Mouse (Mus musculus) limb, embryonic 13.5 days (tissue): ENCODE data around the gene Spns2. TPM values are rescaled to one million over a fixed set of nuclear protein-coding genes. Genes with fewer than 3 reads are reported as not detected.

Experiments used
- ATAC-seq: fragments of 200-750 bp; cut with Nextera tagmentation; 2 replicates; pipeline ENCODE4 v1.8.0; 2017; ENCODE audit warnings: low read depth, moderate number of reproducible peaks, moderate TSS enrichment; ENCODE audit not compliant: low FRiP score
- H3K27ac ChIP-seq: fragments of 300-500 bp; sonication (generic); 2 replicates; pipeline ENCODE4 v1.5.1; 2015; ENCODE audit warnings: inconsistent platforms, mild to moderate bottlenecking, moderate library complexity
- H3K27me3 ChIP-seq: fragments of 300-500 bp; sonication (generic); 2 replicates; pipeline ENCODE4 v1.6.1; 2015; ENCODE audit warnings: mild to moderate bottlenecking, inconsistent platforms
- H3K36me3 ChIP-seq: fragments of 300-500 bp; sonication (generic); 2 replicates; pipeline ENCODE4 v1.6.1; 2015; ENCODE audit warnings: inconsistent platforms, mild to moderate bottlenecking, moderate library complexity
- H3K4me1 ChIP-seq: fragments of 300-500 bp; sonication (generic); 2 replicates; pipeline ENCODE4 v1.6.1; 2015; ENCODE audit warnings: inconsistent platforms
- H3K4me2 ChIP-seq: fragments of 300-500 bp; sonication (generic); replicated peaks from 2 replicates; pipeline ENCODE4 v1.6.1; 2015; ENCODE audit warnings: inconsistent platforms, mild to moderate bottlenecking, moderate library complexity
- H3K4me3 ChIP-seq: fragments of 300-500 bp; sonication (generic); 2 replicates; pipeline ENCODE4 v1.5.1; 2015; ENCODE audit warnings: moderate library complexity, mild to moderate bottlenecking, inconsistent platforms
- H3K9ac ChIP-seq: fragments of 300-500 bp; sonication (generic); 2 replicates; pipeline ENCODE4 v1.6.1; 2015; ENCODE audit warnings: mild to moderate bottlenecking, inconsistent platforms
- H3K9me3 ChIP-seq: fragments of 300-500 bp; sonication (generic); 2 replicates; pipeline ENCODE4 v1.6.1; 2016; ENCODE audit warnings: inconsistent platforms
- whole genome bisulfite sequencing: fragments of 180-500 bp; shearing (Covaris S2); methylation state at CpG from one replicate; pipeline ENCODE4 v1.1.7; 2015; 5-methylcytosine and 5-hydroxymethylcytosine counted together
- polyA plus RNA-seq: library from polyadenylated mRNA; unstranded; fragments of >200 nt; fragmentation: Nextera tagmentation; extraction: Ambion mirVana; gene quantifications from 2 replicates; pipeline ENCODE4 v1.2.1, GENCODE M21; 2015

The Spns2 gene
- polyA plus RNA-seq, 1 experiment from 2014 or later, result 2.1 TPM

- Histone ChIP-seq H3K36me3 (no peaks in the 10 kb centered on the region), H3K27ac (peak within 1 kb of the TSS; percentile 48), H3K4me1 (peaks cover 57% of the 10 kb centered on the region), H3K9me3 (no peaks in the 10 kb centered on the region), H3K4me3 (peak within 1 kb of the TSS; percentile 72), H3K27me3 (peaks cover 36% of the 10 kb centered on the region), H3K9ac (peak within 1 kb of the TSS; percentile 74), H3K4me2 (peak within 1 kb of the TSS; percentile 99)
- WGBS, result under 1% methylated on average over 85 of the region's 86 CpGs
- ATAC-seq, result peak; percentile 91
Measured at GRCm38 (mm10) chr11:72411093-72411921, 78.4 kb downstream of the Spns2 start, which contains the start of gene Smtnl2. Smtnl2 (minus strand) TSS chr11:72411713.

- Histone ChIP-seq H3K9me3 (no peaks in the 10 kb centered on the region), H3K4me1 (peaks cover 61% of the 10 kb centered on the region), H3K36me3 (no peaks in the 10 kb centered on the region), H3K9ac (peak overlapping the region; percentile 74), H3K27me3 (peaks cover 37% of the 10 kb centered on the region), H3K4me3 (peak overlapping the region; percentile 72), H3K4me2 (peak overlapping the region; percentile 99), H3K27ac (no peak overlapping the region; the same call in 1 of the 2 replicates)
- 2% methylated on average over 25 of the region's 25 CpGs for WGBS
- ATAC-seq, result no peak
Measured at GRCm38 (mm10) chr11:72410521-72411092, 79.1 kb downstream of the Spns2 start.

GRCm38 (mm10) chr11:72409649-72410385 lies 79.9 kb downstream of the Spns2 start:
- peak overlapping the region; percentile 99 for H3K4me2 ChIP-seq
- H3K9me3 ChIP-seq, result no peaks in the 10 kb centered on the region
- WGBS, result 51% methylated on average over 12 of the region's 12 CpGs
- peaks cover 39% of the 10 kb centered on the region for H3K27me3 ChIP-seq
- peak overlapping the region; percentile 72 for H3K4me3 ChIP-seq
- no peak for ATAC-seq
- peaks cover 61% of the 10 kb centered on the region for H3K4me1 ChIP-seq
- H3K27ac ChIP-seq, result no peak overlapping the region; the same call in 1 of the 2 replicates
- no peaks in the 10 kb centered on the region for H3K36me3 ChIP-seq
- peak overlapping the region; percentile 54 for H3K9ac ChIP-seq

GRCm38 (mm10) chr11:72408451-72409170 lies 81.1 kb downstream of the Spns2 start:
- H3K9me3 ChIP-seq, result no peaks in the 10 kb centered on the region
- H3K4me2 ChIP-seq, result peak overlapping the region; percentile 99
- no peaks in the 10 kb centered on the region for H3K36me3 ChIP-seq
- peaks cover 61% of the 10 kb centered on the region for H3K4me1 ChIP-seq
- no peak overlapping the region for H3K27ac ChIP-seq
- H3K27me3 ChIP-seq, result peaks cover 41% of the 10 kb centered on the region
- ATAC-seq, result no peak
- 0 out of 2 replicates have a peak overlapping the region, but pooled peaks have one; percentile 72 for H3K4me3 ChIP-seq
- WGBS, result 27% methylated on average over 9 of the region's 9 CpGs
- H3K9ac ChIP-seq, result no peak overlapping the region

GRCm38 (mm10) chr11:72407574-72407973 lies 82.1 kb downstream of the Spns2 start:
- peaks cover 55% of the 10 kb centered on the region for H3K4me1 ChIP-seq
- H3K4me3 ChIP-seq, result no peak overlapping the region
- H3K27me3 ChIP-seq, result peaks cover 41% of the 10 kb centered on the region
- no peaks in the 10 kb centered on the region for H3K9me3 ChIP-seq
- no peak for ATAC-seq
- WGBS, result 18% methylated on average over 7 of the region's 7 CpGs
- H3K9ac ChIP-seq, result no peak overlapping the region
- peak overlapping the region; percentile 30 for H3K4me2 ChIP-seq
- H3K36me3 ChIP-seq, result no peaks in the 10 kb centered on the region
- no peak overlapping the region for H3K27ac ChIP-seq

- Histone ChIP-seq H3K9me3 (no peaks in the 10 kb centered on the region), H3K9ac (no peak overlapping the region), H3K4me2 (no peak overlapping the region), H3K4me3 (no peak overlapping the region), H3K4me1 (peaks cover 55% of the 10 kb centered on the region), H3K36me3 (no peaks in the 10 kb centered on the region), H3K27me3 (peaks cover 41% of the 10 kb centered on the region), H3K27ac (no peak overlapping the region)
- no peak for ATAC-seq
- whole genome bisulfite sequencing, result 22% methylated on average over 3 of the region's 3 CpGs
Measured at GRCm38 (mm10) chr11:72407081-72407480, 82.6 kb downstream of the Spns2 start.

- Histone ChIP-seq H3K9me3 (no peaks in the 10 kb centered on the region), H3K27ac (no peak overlapping the region), H3K4me1 (peaks cover 46% of the 10 kb centered on the region), H3K36me3 (no peaks in the 10 kb centered on the region), H3K4me2 (no peak overlapping the region), H3K27me3 (peaks cover 39% of the 10 kb centered on the region), H3K4me3 (no peak overlapping the region), H3K9ac (no peak overlapping the region)
- 53% methylated on average over 8 of the region's 8 CpGs for WGBS
- no peak for ATAC-seq
Measured at GRCm38 (mm10) chr11:72406079-72406675, 83.5 kb downstream of the Spns2 start.

- Histone ChIP-seq H3K9me3 (no peaks in the 10 kb centered on the region), H3K36me3 (peaks cover 4% of the 10 kb centered on the region; the same call in 1 of the 2 replicates), H3K27ac (no peak overlapping the region), H3K9ac (no peak overlapping the region), H3K27me3 (peaks cover 35% of the 10 kb centered on the region), H3K4me2 (no peak overlapping the region), H3K4me1 (peaks cover 43% of the 10 kb centered on the region), H3K4me3 (no peak overlapping the region)
- no peak for ATAC-seq
- WGBS, result 54% methylated on average over 4 of the region's 4 CpGs
Measured at GRCm38 (mm10) chr11:72405532-72405931, 84.2 kb downstream of the Spns2 start.

GRCm38 (mm10) chr11:72402969-72403368 lies 86.7 kb downstream of the Spns2 start:
- 87% methylated on average over 12 of the region's 12 CpGs for WGBS
- H3K27ac ChIP-seq, result no peak overlapping the region
- H3K27me3 ChIP-seq, result peaks cover 17% of the 10 kb centered on the region
- no peak for ATAC-seq
- no peak overlapping the region for H3K9ac ChIP-seq
- no peaks in the 10 kb centered on the region for H3K9me3 ChIP-seq
- H3K4me1 ChIP-seq, result peaks cover 23% of the 10 kb centered on the region
- peaks cover 8% of the 10 kb centered on the region; the same call in 1 of the 2 replicates for H3K36me3 ChIP-seq
- H3K4me2 ChIP-seq, result no peak overlapping the region
- H3K4me3 ChIP-seq, result no peak overlapping the region

GRCm38 (mm10) chr11:72402017-72402416 lies 87.7 kb downstream of the Spns2 start:
- ATAC-seq, result no peak
- H3K27me3 ChIP-seq, result peaks cover 12% of the 10 kb centered on the region
- no peak overlapping the region for H3K4me2 ChIP-seq
- no peak overlapping the region for H3K4me3 ChIP-seq
- H3K9me3 ChIP-seq, result no peaks in the 10 kb centered on the region
- peaks cover 23% of the 10 kb centered on the region for H3K4me1 ChIP-seq
- peaks cover 8% of the 10 kb centered on the region; the same call in 1 of the 2 replicates for H3K36me3 ChIP-seq
- WGBS, result 82% methylated on average over 5 of the region's 5 CpGs
- no peak overlapping the region for H3K27ac ChIP-seq
- no peak overlapping the region for H3K9ac ChIP-seq
